Mouse (Mus musculus) kidney, adult 2 months (tissue): ENCODE data around the gene Mapre3.

Experiments
- CTCF ChIP-seq: fragments of 200-500 bp; conservative IDR thresholded peaks from 2 replicates; pipeline ENCODE4 v1.5.1; 2011; ENCODE audit warnings: low read depth, mild to moderate bottlenecking, control low read depth, low read length, moderate library complexity, mixed read lengths; ENCODE audit not compliant: insufficient read depth, insufficient read length
- POLR2A ChIP-seq: fragments of 200-500 bp; IDR thresholded peaks from one replicate; pipeline ENCODE4 v1.6.1; 2011; ENCODE audit warnings: low read depth, low read length, control low read depth

DNA sequence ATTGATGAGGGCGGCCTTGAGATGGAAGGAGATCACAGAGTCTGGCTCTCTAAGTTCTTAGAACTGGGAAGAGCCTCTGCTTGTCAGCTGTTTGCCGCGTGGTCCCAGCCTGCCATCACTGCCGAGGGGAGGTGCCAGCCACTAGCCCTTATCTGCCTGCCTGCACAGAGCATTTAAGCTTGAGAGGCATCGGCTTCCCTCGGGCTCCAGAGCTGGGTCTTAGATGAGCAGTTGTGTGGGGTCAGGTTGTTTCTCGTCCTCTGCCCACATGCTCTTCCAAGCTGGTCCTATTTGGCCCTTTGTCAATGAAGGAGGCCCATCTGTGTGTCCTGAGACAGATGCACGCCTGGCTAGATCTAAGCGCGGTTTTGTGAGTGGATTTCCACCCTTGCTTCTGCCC, 10.7 kb downstream of the Mapre3 start:
- TF ChIP-seq POLR2A (no peak), CTCF (no peak)
